Mouse (Mus musculus) embryonic facial prominence, embryonic 14.5 days (tissue): ENCODE results near the gene Map4k1. TPM values are rescaled to one million over a fixed set of nuclear protein-coding genes. Genes with fewer than 3 reads are reported as not detected.

Experiments
- ATAC-seq: fragments of 200-750 bp; cut with Nextera tagmentation; 2 replicates; pipeline ENCODE4 v1.8.0; 2017; ENCODE audit warnings: low read depth, moderate number of reproducible peaks, moderate TSS enrichment
- DNase-seq: peaks from one replicate; pipeline ENCODE4 v3.0.0-alpha.2; 2015; ENCODE audit warnings: low spot score
- H3K27ac ChIP-seq: fragments of 300-500 bp; sonication (generic); replicated peaks from 2 replicates; pipeline ENCODE4 v1.5.1; 2014; ENCODE audit warnings: low read depth, mild to moderate bottlenecking, low read length, moderate library complexity
- H3K27me3 ChIP-seq: fragments of 300-500 bp; sonication (generic); replicated peaks from 2 replicates; pipeline ENCODE4 v1.6.1; 2014; ENCODE audit warnings: low read length; ENCODE audit not compliant: control insufficient read depth, insufficient read depth
- H3K36me3 ChIP-seq: fragments of 300-500 bp; sonication (generic); 2 replicates; pipeline ENCODE4 v1.6.1; 2014; ENCODE audit warnings: low read length, mixed read lengths; ENCODE audit not compliant: control insufficient read depth, insufficient read depth
- H3K4me1 ChIP-seq: fragments of 300-500 bp; sonication (generic); 2 replicates; pipeline ENCODE4 v1.6.1; 2014; ENCODE audit warnings: antibody characterized with exemption, low read length; ENCODE audit not compliant: control insufficient read depth, insufficient read depth
- H3K4me2 ChIP-seq: fragments of 300-500 bp; sonication (generic); 2 replicates; pipeline ENCODE4 v1.6.1; 2014; ENCODE audit warnings: low read depth, mild to moderate bottlenecking, low read length, moderate library complexity, mixed read lengths
- H3K4me3 ChIP-seq: fragments of 300-500 bp; sonication (generic); 2 replicates; pipeline ENCODE4 v1.5.1; 2014; ENCODE audit warnings: low read depth, mild to moderate bottlenecking, low read length
- H3K9ac ChIP-seq: fragments of 300-500 bp; sonication (generic); 2 replicates; pipeline ENCODE4 v1.6.1; 2014; ENCODE audit warnings: low read depth, mild to moderate bottlenecking, low read length, moderate library complexity, mixed read lengths
- H3K9me3 ChIP-seq: fragments of 300-500 bp; sonication (generic); 2 replicates; pipeline ENCODE4 v1.6.1; 2016; ENCODE audit warnings: low read length; ENCODE audit not compliant: control insufficient read depth
- WGBS: fragments of 180-500 bp; shearing (Covaris S2); extraction: QIAGEN DNeasy Blood & Tissue Kit; methylation state at CpG from one replicate; pipeline ENCODE4 v1.1.7; 2014; 5-methylcytosine and 5-hydroxymethylcytosine counted together
- polyA plus RNA-seq: library from polyadenylated mRNA; unstranded; fragments of >200 nt; fragmentation: Nextera tagmentation; extraction: Ambion mirVana; gene quantifications from 2 replicates; pipeline ENCODE4 v1.2.1, GENCODE M21; 2014

Map4k1 gene
- polyA plus RNA-seq, 1 experiment from 2014 or later = 7.2 TPM

- H3K4me1 ChIP-seq = peaks cover 52% of the 10 kb centered on the region
- H3K4me3 ChIP-seq = peak overlapping the region; percentile 99
- no peaks in the 10 kb centered on the region for H3K9me3 ChIP-seq
- ATAC-seq (no peak), DNase-seq (no peak)
- H3K27ac ChIP-seq = peak overlapping the region; percentile 63
- H3K9ac ChIP-seq = peak overlapping the region; percentile 97
- H3K36me3 ChIP-seq = peaks cover 11% of the 10 kb centered on the region; the same call in 1 of the 2 replicates
- H3K4me2 ChIP-seq = peak overlapping the region; percentile 93
- no peaks in the 10 kb centered on the region for H3K27me3 ChIP-seq
- 49% methylated on average over 6 of the region's 6 CpGs for WGBS
Measured at GRCm38 (mm10) chr7:28959505-28960045, 22.3 kb upstream of the Map4k1 start.

GRCm38 (mm10) chr7:28960354-28961046 is 21.4 kb upstream of the Map4k1 start:
- H3K27ac ChIP-seq = peak overlapping the region; percentile 63
- H3K36me3 ChIP-seq = peaks cover 11% of the 10 kb centered on the region; the same call in 1 of the 2 replicates
- H3K4me2 ChIP-seq = peak overlapping the region; percentile 93
- peaks cover 44% of the 10 kb centered on the region for H3K4me1 ChIP-seq
- H3K4me3 ChIP-seq = peak overlapping the region; percentile 99
- no peaks in the 10 kb centered on the region for H3K27me3 ChIP-seq
- peak overlapping the region; percentile 97 for H3K9ac ChIP-seq
- WGBS = 14% methylated on average over 9 of the region's 9 CpGs
- no peak for DNase-seq
- ATAC-seq = no peak
- no peaks in the 10 kb centered on the region for H3K9me3 ChIP-seq

GRCm38 (mm10) chr7:28961584-28961926 is 20.3 kb upstream of the Map4k1 start:
- Histone ChIP-seq H3K9me3 (no peaks in the 10 kb centered on the region), H3K36me3 (peaks cover 5% of the 10 kb centered on the region; the same call in 1 of the 2 replicates), H3K4me1 (peaks cover 37% of the 10 kb centered on the region), H3K27ac (peak overlapping the region; percentile 79), H3K9ac (peak overlapping the region; percentile 97), H3K27me3 (no peaks in the 10 kb centered on the region), H3K4me2 (peak overlapping the region; percentile 93), H3K4me3 (peak overlapping the region; percentile 99)
- DNase-seq (no peak), ATAC-seq (no peak)
- WGBS = 0% methylated on average over 7 of the region's 7 CpGs

GRCm38 (mm10) chr7:28961927-28962670 is 19.8 kb upstream of the Map4k1 start, which contains the start of gene Actn4:
Gene Actn4, minus strand, starts transcription at chr7:28962340.
- H3K9ac ChIP-seq = peak within 1 kb of the TSS; percentile 97
- peak within 1 kb of the TSS; percentile 93 for H3K4me2 ChIP-seq
- H3K36me3 ChIP-seq = peaks cover 5% of the 10 kb centered on the region; the same call in 1 of the 2 replicates
- peaks cover 37% of the 10 kb centered on the region for H3K4me1 ChIP-seq
- under 1% methylated on average over 57 of the region's 76 CpGs for WGBS
- ATAC-seq = peak; percentile 94
- no peaks in the 10 kb centered on the region for H3K9me3 ChIP-seq
- peak within 1 kb of the TSS; percentile 89 for H3K27ac ChIP-seq
- H3K27me3 ChIP-seq = no peaks in the 10 kb centered on the region
- H3K4me3 ChIP-seq = peak within 1 kb of the TSS; percentile 99
- peak; percentile 99 for DNase-seq

- Histone ChIP-seq H3K9me3 (no peaks in the 10 kb centered on the region), H3K27ac (peak overlapping the region; percentile 89; the same call in 1 of the 2 replicates), H3K4me1 (peaks cover 24% of the 10 kb centered on the region), H3K4me3 (no peak overlapping the region), H3K9ac (no peak overlapping the region), H3K36me3 (no peaks in the 10 kb centered on the region), H3K27me3 (no peaks in the 10 kb centered on the region), H3K4me2 (no peak overlapping the region)
- ATAC-seq = no peak
- DNase-seq = no peak
- WGBS = 66% methylated on average over 3 of the region's 3 CpGs
Measured at GRCm38 (mm10) chr7:28963399-28963923, 18.4 kb upstream of the Map4k1 start.

GRCm38 (mm10) chr7:28965346-28965840 is 16.5 kb upstream of the Map4k1 start:
- 73% methylated on average over 5 of the region's 5 CpGs for WGBS
- H3K9ac ChIP-seq = no peak overlapping the region
- H3K4me2 ChIP-seq = no peak overlapping the region
- ATAC-seq (no peak), DNase-seq (no peak)
- peaks cover 14% of the 10 kb centered on the region for H3K36me3 ChIP-seq
- no peak overlapping the region for H3K27ac ChIP-seq
- no peak overlapping the region for H3K4me3 ChIP-seq
- H3K27me3 ChIP-seq = no peaks in the 10 kb centered on the region
- peaks cover 5% of the 10 kb centered on the region for H3K4me1 ChIP-seq
- H3K9me3 ChIP-seq = no peaks in the 10 kb centered on the region

GRCm38 (mm10) chr7:28966181-28966580 is 15.7 kb upstream of the Map4k1 start:
- H3K9ac ChIP-seq = no peak overlapping the region
- no peak overlapping the region for H3K27ac ChIP-seq
- ATAC-seq (no peak), DNase-seq (no peak)
- H3K27me3 ChIP-seq = no peaks in the 10 kb centered on the region
- peaks cover 20% of the 10 kb centered on the region for H3K36me3 ChIP-seq
- no peaks in the 10 kb centered on the region; the same call in 1 of the 2 replicates for H3K4me1 ChIP-seq
- WGBS = 60% methylated on average over 4 of the region's 5 CpGs
- H3K4me3 ChIP-seq = no peak overlapping the region
- no peaks in the 10 kb centered on the region for H3K9me3 ChIP-seq
- no peak overlapping the region for H3K4me2 ChIP-seq

GRCm38 (mm10) chr7:28966751-28967505 is 14.9 kb upstream of the Map4k1 start:
- WGBS = 75% methylated on average over 4 of the region's 4 CpGs
- Histone ChIP-seq H3K4me2 (no peak overlapping the region), H3K27ac (no peak overlapping the region), H3K4me1 (no peaks in the 10 kb centered on the region; the same call in 1 of the 2 replicates), H3K9ac (no peak overlapping the region), H3K27me3 (no peaks in the 10 kb centered on the region), H3K36me3 (peaks cover 28% of the 10 kb centered on the region), H3K9me3 (no peaks in the 10 kb centered on the region), H3K4me3 (no peak overlapping the region)
- DNase-seq (no peak), ATAC-seq (no peak)
